Mouse (Mus musculus): Measurements from ENCODE around the gene Galnt14. TPM values are rescaled to one million over a fixed set of nuclear protein-coding genes. Genes with fewer than 3 reads are reported as not detected.

Gene Galnt14
- total RNA-seq, 2 experiments from 2014 or later: not detected

- intact Hi-C loops (cut with DNase I): no loop called here
- DNase-seq: no peak
- H3K4me3 ChIP-seq: no peak overlapping the region
- no peak for TF ChIP-seq CTCF (IDR thresholded peaks at IDR 0.05)
- H3K27ac ChIP-seq: no peak overlapping the region
Measured at GRCm38 (mm10) chr17:73592081-73592480, 118.2 kb downstream of the Galnt14 start.

- intact Hi-C loops (cut with DNase I): no loop called here
Measured at GRCm38 (mm10) chr17:73587573-73587972, 122.7 kb downstream of the Galnt14 start.

GRCm38 (mm10) chr17:73574186-73574585 lies 136.1 kb downstream of the Galnt14 start:
- no peak for TF ChIP-seq CTCF (IDR thresholded peaks at IDR 0.05)
- Histone ChIP-seq H3K27ac (no peak overlapping the region), H3K4me3 (no peak overlapping the region)
- intact Hi-C loops (cut with DNase I): loop anchor here (5.0 to 10.0 kb wide), 3 partner anchors 168 to 308 kb away; no protein-coding TSS in a partner anchor
- no peak for DNase-seq

More at GRCm38 (mm10) chr17:73587573-73587972, 122.7 kb downstream of the Galnt14 start:
- H3K4me3 ChIP-seq: no peak overlapping the region
- no peak for TF ChIP-seq CTCF (IDR thresholded peaks at IDR 0.05)
- DNase-seq: no peak
- H3K27ac ChIP-seq: no peak overlapping the region

- no peak overlapping the region for H3K27ac ChIP-seq
- no peak for DNase-seq
Measured at GRCm38 (mm10) chr17:73572881-73573280, 137.4 kb downstream of the Galnt14 start.

GRCm38 (mm10) chr17:73572440-73572839 lies 137.8 kb downstream of the Galnt14 start:
- peak; percentile 64 for TF ChIP-seq CTCF (IDR thresholded peaks at IDR 0.05)
- intact Hi-C loops (cut with DNase I): loop anchor here (5.0 to 10.0 kb wide), 3 partner anchors 170 to 310 kb away; no protein-coding TSS in a partner anchor
- no peak overlapping the region for H3K27ac ChIP-seq
- H3K4me3 ChIP-seq: no peak overlapping the region
- DNase-seq: peak; percentile 74

More at GRCm38 (mm10) chr17:73572881-73573280, 137.4 kb downstream of the Galnt14 start:
- TF ChIP-seq CTCF (IDR thresholded peaks at IDR 0.05): no peak
- intact Hi-C loops (cut with DNase I): loop anchor here (5.0 to 10.0 kb wide), 3 partner anchors 169 to 309 kb away; no protein-coding TSS in a partner anchor
- no peak overlapping the region for H3K4me3 ChIP-seq

GRCm38 (mm10) chr17:73571961-73572360 lies 138.3 kb downstream of the Galnt14 start:
- intact Hi-C loops (cut with DNase I): loop anchor here (5.0 to 10.0 kb wide), 3 partner anchors 170 to 310 kb away; no protein-coding TSS in a partner anchor
- DNase-seq: no peak
- Histone ChIP-seq H3K27ac (no peak overlapping the region), H3K4me3 (no peak overlapping the region)
- TF ChIP-seq CTCF (IDR thresholded peaks at IDR 0.05): no peak

- intact Hi-C loops (cut with DNase I): no loop called here
- TF ChIP-seq CTCF (IDR thresholded peaks at IDR 0.05): no peak
- DNase-seq: no peak
- Histone ChIP-seq H3K27ac (no peak overlapping the region), H3K4me3 (no peak overlapping the region)
Measured at GRCm38 (mm10) chr17:73568204-73568603, 142.0 kb downstream of the Galnt14 start.

GRCm38 (mm10) chr17:73561149-73561548 lies 149.1 kb downstream of the Galnt14 start:
- TF ChIP-seq CTCF (IDR thresholded peaks at IDR 0.05): no peak
- Histone ChIP-seq H3K27ac (no peak overlapping the region), H3K4me3 (no peak overlapping the region)
- intact Hi-C loops (cut with DNase I): no loop called here
- no peak for DNase-seq

- TF ChIP-seq CTCF (IDR thresholded peaks at IDR 0.05): no peak
- intact Hi-C loops (cut with DNase I): no loop called here
- Histone ChIP-seq H3K27ac (no peak overlapping the region), H3K4me3 (no peak overlapping the region)
- DNase-seq: no peak
Measured at GRCm38 (mm10) chr17:73560208-73560784, 150.0 kb downstream of the Galnt14 start.

GRCm38 (mm10) chr17:73559498-73559897 lies 150.8 kb downstream of the Galnt14 start:
- no peak for DNase-seq
- Histone ChIP-seq H3K4me3 (no peak overlapping the region), H3K27ac (no peak overlapping the region)
- no peak for TF ChIP-seq CTCF (IDR thresholded peaks at IDR 0.05)
- intact Hi-C loops (cut with DNase I): no loop called here

- Histone ChIP-seq H3K4me3 (no peak overlapping the region), H3K27ac (no peak overlapping the region)
- no peak for DNase-seq
- intact Hi-C loops (cut with DNase I): no loop called here
- TF ChIP-seq CTCF (IDR thresholded peaks at IDR 0.05): no peak
Measured at GRCm38 (mm10) chr17:73557101-73557500, 153.2 kb downstream of the Galnt14 start.

- DNase-seq: no peak
- TF ChIP-seq CTCF (IDR thresholded peaks at IDR 0.05): no peak
- no peak overlapping the region for H3K27ac ChIP-seq
- intact Hi-C loops (cut with DNase I): no loop called here
- H3K4me3 ChIP-seq: no peak overlapping the region
Measured at GRCm38 (mm10) chr17:73556436-73556835, 153.8 kb downstream of the Galnt14 start.

- no peak overlapping the region for H3K27ac ChIP-seq
- no peak for TF ChIP-seq CTCF (IDR thresholded peaks at IDR 0.05)
- no peak for DNase-seq
- no peak overlapping the region for H3K4me3 ChIP-seq
- intact Hi-C loops (cut with DNase I): no loop called here
Measured at GRCm38 (mm10) chr17:73554668-73555067, 155.6 kb downstream of the Galnt14 start.
